Mouse (Mus musculus): ENCODE measurements around the gene Spata31d1c.

GRCm38 (mm10) chr13:65035057-65035456, 2.2 kb downstream of the Spata31d1c start:
- TF ChIP-seq CTCF (IDR thresholded peaks at IDR 0.05; ENCODE audit: low read depth, low read length) (no peak), POLR2A (IDR thresholded peaks at IDR 0.05; ENCODE audit: extremely low read depth, insufficient read depth, low read length) (no peak)
